Mouse (Mus musculus) liver, embryonic 13.5 days (tissue): ENCODE measurements around the gene Sulf2. TPM values are rescaled to one million over a fixed set of nuclear protein-coding genes. Genes with fewer than 3 reads are reported as not detected.

Experiments used
- ATAC-seq: fragments of 200-750 bp; cut with Nextera tagmentation; 2 replicates; pipeline ENCODE4 v1.8.0; 2017; ENCODE audit warnings: low read depth, mild to moderate bottlenecking, moderate number of reproducible peaks, moderate library complexity
- DNase-seq: peaks from one replicate; pipeline ENCODE4 v3.0.0; 2022
- H3K27ac ChIP-seq: fragments of 300-500 bp; sonication (generic); 2 replicates; pipeline ENCODE4 v1.5.1; 2015; ENCODE audit warnings: moderate library complexity, mild to moderate bottlenecking, inconsistent platforms
- H3K27me3 ChIP-seq: fragments of 300-500 bp; sonication (generic); 2 replicates; pipeline ENCODE4 v1.6.1; 2015; ENCODE audit warnings: mild to moderate bottlenecking, inconsistent platforms
- H3K36me3 ChIP-seq: fragments of 300-500 bp; sonication (generic); 2 replicates; pipeline ENCODE4 v1.6.1; 2015; ENCODE audit warnings: mild to moderate bottlenecking, inconsistent platforms
- H3K4me1 ChIP-seq: fragments of 300-500 bp; sonication (generic); replicated peaks from 2 replicates; pipeline ENCODE4 v1.6.1; 2015; ENCODE audit warnings: inconsistent platforms
- H3K4me2 ChIP-seq: fragments of 300-500 bp; sonication (generic); 2 replicates; pipeline ENCODE4 v1.6.1; 2015; ENCODE audit warnings: inconsistent platforms, mild to moderate bottlenecking, moderate library complexity
- H3K4me3 ChIP-seq: fragments of 300-500 bp; sonication (generic); replicated peaks from 2 replicates; pipeline ENCODE4 v1.5.1; 2015; ENCODE audit warnings: mild to moderate bottlenecking, inconsistent platforms
- H3K9ac ChIP-seq: fragments of 300-500 bp; sonication (generic); 2 replicates; pipeline ENCODE4 v1.6.1; 2015; ENCODE audit warnings: mild to moderate bottlenecking, inconsistent platforms
- H3K9me3 ChIP-seq: fragments of 300-500 bp; sonication (generic); replicated peaks from 2 replicates; pipeline ENCODE4 v1.6.1; 2016; ENCODE audit warnings: inconsistent platforms
- WGBS: fragments of 180-500 bp; shearing (Covaris S2); methylation state at CpG from one replicate; pipeline ENCODE4 v1.1.7; 2015; ENCODE audit not compliant: insufficient replicate concordance; 5-methylcytosine and 5-hydroxymethylcytosine counted together
- polyA plus RNA-seq: library from polyadenylated mRNA; unstranded; fragments of >200 nt; fragmentation: Nextera tagmentation; extraction: Ambion mirVana; gene quantifications from 2 replicates; pipeline ENCODE4 v1.2.1, GENCODE M21; 2015

Gene Sulf2
- polyA plus RNA-seq, 1 experiment from 2014 or later, result 2.9 TPM

- Histone ChIP-seq H3K27ac (no peak overlapping the region), H3K9me3 (no peaks in the 10 kb centered on the region), H3K4me2 (no peak overlapping the region), H3K27me3 (no peaks in the 10 kb centered on the region), H3K9ac (no peak overlapping the region), H3K36me3 (no peaks in the 10 kb centered on the region), H3K4me3 (no peak overlapping the region), H3K4me1 (no peaks in the 10 kb centered on the region)
- no peak for ATAC-seq
- WGBS, result 79% methylated on average over 4 of the region's 4 CpGs
- DNase-seq, result no peak
These were observed 26.7 kb downstream of the Sulf2 start for GRCm38 (mm10) chr2:166128756-166129155.

GRCm38 (mm10) chr2:166128032-166128431, 27.4 kb downstream of the Sulf2 start:
- H3K9me3 ChIP-seq, result no peaks in the 10 kb centered on the region
- H3K36me3 ChIP-seq, result no peaks in the 10 kb centered on the region
- no peak overlapping the region for H3K27ac ChIP-seq
- no peak overlapping the region for H3K4me2 ChIP-seq
- no peak for ATAC-seq
- no peaks in the 10 kb centered on the region for H3K27me3 ChIP-seq
- no peaks in the 10 kb centered on the region for H3K4me1 ChIP-seq
- 83% methylated on average over 15 of the region's 15 CpGs for WGBS
- no peak for DNase-seq
- no peak overlapping the region for H3K4me3 ChIP-seq
- no peak overlapping the region for H3K9ac ChIP-seq

- H3K4me1 ChIP-seq, result no peaks in the 10 kb centered on the region
- ATAC-seq (no peak), DNase-seq (no peak)
These were observed 29.1 kb downstream of the Sulf2 start for GRCm38 (mm10) chr2:166126343-166126742.

GRCm38 (mm10) chr2:166125492-166126252, 29.8 kb downstream of the Sulf2 start:
- DNase-seq (no peak), ATAC-seq (no peak)
- no peak overlapping the region for H3K9ac ChIP-seq
- H3K27ac ChIP-seq, result no peak overlapping the region
- 47% methylated on average over 13 of the region's 13 CpGs for WGBS
- no peaks in the 10 kb centered on the region for H3K27me3 ChIP-seq
- no peak overlapping the region for H3K4me2 ChIP-seq
- H3K9me3 ChIP-seq, result no peaks in the 10 kb centered on the region
- H3K36me3 ChIP-seq, result no peaks in the 10 kb centered on the region
- no peak overlapping the region for H3K4me3 ChIP-seq
- H3K4me1 ChIP-seq, result no peaks in the 10 kb centered on the region

More at GRCm38 (mm10) chr2:166126343-166126742, 29.1 kb downstream of the Sulf2 start:
- H3K9ac ChIP-seq, result no peak overlapping the region
- no peaks in the 10 kb centered on the region for H3K27me3 ChIP-seq
- H3K4me3 ChIP-seq, result no peak overlapping the region
- no peak overlapping the region for H3K27ac ChIP-seq
- no peaks in the 10 kb centered on the region for H3K36me3 ChIP-seq
- WGBS, result 74% methylated on average over 11 of the region's 11 CpGs
- no peak overlapping the region for H3K4me2 ChIP-seq
- H3K9me3 ChIP-seq, result no peaks in the 10 kb centered on the region

GRCm38 (mm10) chr2:166125033-166125432, 30.4 kb downstream of the Sulf2 start:
- H3K4me2 ChIP-seq, result no peak overlapping the region
- no peaks in the 10 kb centered on the region for H3K4me1 ChIP-seq
- no peak for DNase-seq
- H3K27ac ChIP-seq, result no peak overlapping the region
- no peak for ATAC-seq
- no peak overlapping the region for H3K9ac ChIP-seq
- no peaks in the 10 kb centered on the region for H3K36me3 ChIP-seq
- no peaks in the 10 kb centered on the region for H3K9me3 ChIP-seq
- WGBS, result 38% methylated on average over 1 of the region's 2 CpGs
- H3K27me3 ChIP-seq, result no peaks in the 10 kb centered on the region
- no peak overlapping the region for H3K4me3 ChIP-seq

- H3K9ac ChIP-seq, result no peak overlapping the region
- WGBS, result 58% methylated on average over 6 of the region's 6 CpGs
- ATAC-seq (no peak), DNase-seq (no peak)
- H3K27ac ChIP-seq, result no peak overlapping the region
- H3K4me2 ChIP-seq, result no peak overlapping the region
- no peak overlapping the region for H3K4me3 ChIP-seq
- H3K9me3 ChIP-seq, result no peaks in the 10 kb centered on the region
- no peaks in the 10 kb centered on the region for H3K27me3 ChIP-seq
- H3K4me1 ChIP-seq, result no peaks in the 10 kb centered on the region
- no peaks in the 10 kb centered on the region for H3K36me3 ChIP-seq
These were observed 32.7 kb downstream of the Sulf2 start for GRCm38 (mm10) chr2:166122781-166123180.

- ATAC-seq, result no peak
- no peak overlapping the region for H3K27ac ChIP-seq
- H3K4me3 ChIP-seq, result no peak overlapping the region
- H3K9me3 ChIP-seq, result no peaks in the 10 kb centered on the region
- H3K9ac ChIP-seq, result no peak overlapping the region
- H3K4me1 ChIP-seq, result no peaks in the 10 kb centered on the region
- 67% methylated on average over 14 of the region's 14 CpGs for WGBS
- H3K27me3 ChIP-seq, result no peaks in the 10 kb centered on the region
- H3K36me3 ChIP-seq, result no peaks in the 10 kb centered on the region
- no peak for DNase-seq
- no peak overlapping the region for H3K4me2 ChIP-seq
These were observed 33.6 kb downstream of the Sulf2 start for GRCm38 (mm10) chr2:166121681-166122355.

- Histone ChIP-seq H3K27me3 (no peaks in the 10 kb centered on the region), H3K4me2 (no peak overlapping the region), H3K9ac (no peak overlapping the region), H3K9me3 (no peaks in the 10 kb centered on the region), H3K36me3 (no peaks in the 10 kb centered on the region), H3K4me1 (no peaks in the 10 kb centered on the region), H3K27ac (no peak overlapping the region), H3K4me3 (no peak overlapping the region)
- ATAC-seq (no peak), DNase-seq (no peak)
- WGBS, result 48% methylated on average over 2 of the region's 2 CpGs
These were observed 35.5 kb downstream of the Sulf2 start for GRCm38 (mm10) chr2:166119992-166120391.

- H3K4me2 ChIP-seq, result no peak overlapping the region
- H3K4me3 ChIP-seq, result no peak overlapping the region
- ATAC-seq, result no peak
- no peaks in the 10 kb centered on the region for H3K36me3 ChIP-seq
- H3K4me1 ChIP-seq, result no peaks in the 10 kb centered on the region
- no peaks in the 10 kb centered on the region for H3K9me3 ChIP-seq
- no peak overlapping the region for H3K9ac ChIP-seq
- WGBS, result 80% methylated on average over 16 of the region's 16 CpGs
- no peak overlapping the region for H3K27ac ChIP-seq
- no peak for DNase-seq
- H3K27me3 ChIP-seq, result no peaks in the 10 kb centered on the region
These were observed 38.8 kb downstream of the Sulf2 start for GRCm38 (mm10) chr2:166116704-166117103.

GRCm38 (mm10) chr2:166116278-166116608, 39.2 kb downstream of the Sulf2 start:
- 79% methylated on average over 7 of the region's 7 CpGs for WGBS
- H3K4me2 ChIP-seq, result no peak overlapping the region

GRCm38 (mm10) chr2:166115571-166116277, 39.7 kb downstream of the Sulf2 start:
- no peaks in the 10 kb centered on the region for H3K27me3 ChIP-seq
- H3K9ac ChIP-seq, result no peak overlapping the region
- no peak overlapping the region for H3K4me2 ChIP-seq
- H3K4me3 ChIP-seq, result no peak overlapping the region
- no peaks in the 10 kb centered on the region for H3K9me3 ChIP-seq
- H3K36me3 ChIP-seq, result no peaks in the 10 kb centered on the region
- H3K27ac ChIP-seq, result no peak overlapping the region
- 72% methylated on average over 15 of the region's 15 CpGs for WGBS
- H3K4me1 ChIP-seq, result no peaks in the 10 kb centered on the region
- no peak for DNase-seq
- ATAC-seq, result no peak

More at GRCm38 (mm10) chr2:166116278-166116608, 39.2 kb downstream of the Sulf2 start:
- Histone ChIP-seq H3K4me3 (no peak overlapping the region), H3K4me1 (no peaks in the 10 kb centered on the region), H3K36me3 (no peaks in the 10 kb centered on the region), H3K9me3 (no peaks in the 10 kb centered on the region), H3K9ac (no peak overlapping the region), H3K27me3 (no peaks in the 10 kb centered on the region), H3K27ac (no peak overlapping the region)
- no peak for ATAC-seq
- no peak for DNase-seq
